Comparison of ENCODE assay signal across 23 mouse cellular contexts in the genomic region with DNA sequence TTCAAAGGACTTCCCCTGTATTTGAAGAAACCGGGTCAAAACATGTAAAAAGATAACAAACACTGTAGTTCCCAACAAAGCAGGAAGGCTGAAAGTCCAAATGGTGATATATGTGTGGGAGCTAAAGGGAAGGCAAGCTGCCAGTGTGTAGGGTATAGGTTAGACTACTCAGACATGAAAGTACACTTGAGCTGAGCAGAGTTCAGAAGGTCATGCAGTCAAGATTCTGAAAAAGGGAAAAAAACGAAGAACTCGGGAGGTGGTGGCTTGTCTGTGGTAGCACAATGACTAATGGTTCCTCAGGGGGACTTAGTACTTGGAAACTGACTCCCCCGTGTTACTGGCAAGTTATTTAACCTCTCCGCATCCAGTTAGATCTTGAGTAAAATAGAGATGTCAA.
DNase-seq lines count a peak whose midpoint lies in the region; ATAC-seq and TF ChIP-seq lines count a peak whose summit lies in the region.
"Had no signal": no experiment of that assay in that cellular context is flagged by ENCODE, and none has a peak within 500 bp of the region (broad histone marks: within the 10 kb centered on the region; RNA-seq: fewer than 3 reads in every experiment).

No protein-coding gene starts in this region.

- TF ChIP-seq RAD21 in CH12.LX (IDR thresholded peaks at IDR 0.05; ENCODE audit: low read depth, low read length), result no peak

- no peaks in the 10 kb centered on the region for H3K36me3 ChIP-seq in kidney, embryonic 16.5 days (ENCODE audit: insufficient read depth, low read length)
- no peaks in the 10 kb centered on the region for H3K36me3 ChIP-seq in CH12.LX (replicated peaks in 1 of 2; ENCODE audit: control insufficient read depth in 1 of 2, insufficient read depth in 1 of 2, low read length in 1 of 2)
- no peaks in the 10 kb centered on the region for H3K36me3 ChIP-seq in hindbrain, postnatal 0 days (ENCODE audit: insufficient read depth, low read length)
- H3K36me3 ChIP-seq: embryonic facial prominence, embryonic 13.5 days; heart, embryonic 10.5 days; hindbrain, embryonic 10.5 days; limb, embryonic 10.5 days had no signal

- no peak overlapping the region for H3K4me3 ChIP-seq in kidney, embryonic 16.5 days (ENCODE audit: low read length)
- H3K4me3 ChIP-seq in CH12.LX (replicated peaks in 1 of 3; ENCODE audit: low read depth in 2 of 3, low read length in 2 of 3, poor library complexity in 1 of 3), result no peak overlapping the region
- H3K4me3 ChIP-seq in hindbrain, postnatal 0 days (ENCODE audit: low read length), result no peak overlapping the region
- H3K4me3 ChIP-seq: embryonic facial prominence, embryonic 13.5 days; erythroblast, embryonic 14.5 days; forebrain, embryonic 13.5 days; heart, embryonic 10.5 days; hindbrain, embryonic 10.5 days; limb, embryonic 10.5 days had no signal

- TF ChIP-seq CTCF in CH12.LX (conservative IDR thresholded peaks at IDR 0.05 in 1 of 2, IDR thresholded peaks at IDR 0.05 in 1 of 2; ENCODE audit: low read depth in 2 of 2, low read length in 2 of 2), result no peak
- TF ChIP-seq CTCF in hindbrain, postnatal 0 days (IDR thresholded peaks at IDR 0.05; ENCODE audit: low read depth), result no peak

- H3K27ac ChIP-seq in kidney, embryonic 16.5 days (ENCODE audit: low read length), result no peak overlapping the region
- no peak overlapping the region for H3K27ac ChIP-seq in CH12.LX (ENCODE audit: insufficient read depth, low read depth)
- H3K27ac ChIP-seq in hindbrain, postnatal 0 days, result no peak overlapping the region
- H3K27ac ChIP-seq: embryonic facial prominence, embryonic 13.5 days; forebrain, embryonic 13.5 days; heart, embryonic 10.5 days; hindbrain, embryonic 10.5 days; limb, embryonic 10.5 days had no signal

- ATAC-seq in kidney, embryonic 16.5 days (ENCODE audit: low FRiP score, low TSS enrichment), result peak; percentile 81
- ATAC-seq in hindbrain, postnatal 0 days, result no peak
- ATAC-seq: activated CD4-positive, CD25-positive, alpha-beta regulatory T cell, adult 4 months; forebrain, embryonic 13.5 days; midbrain, embryonic 16.5 days had no signal

- no peak for TF ChIP-seq POLR2A in CH12.LX (IDR thresholded peaks at IDR 0.05; ENCODE audit: low read depth, low read length)

- H3K4me1 ChIP-seq in kidney, embryonic 16.5 days (ENCODE audit: insufficient read depth, low read length), result peaks cover 15% of the 10 kb centered on the region
- H3K4me1 ChIP-seq in CH12.LX (ENCODE audit: control insufficient read depth in 1 of 2, insufficient read depth in 2 of 2), result peaks cover 10 to 11% of the 10 kb centered on the region in 2 experiments; a peak in 2 of 4 replicates
- H3K4me1 ChIP-seq in hindbrain, postnatal 0 days (ENCODE audit: insufficient read depth, low read length), result no peaks in the 10 kb centered on the region
- H3K4me1 ChIP-seq: embryonic facial prominence, embryonic 13.5 days; forebrain, embryonic 13.5 days; heart, embryonic 10.5 days; hindbrain, embryonic 10.5 days; limb, embryonic 10.5 days had no signal

- dilution Hi-C loops in CH12.LX (cut with MboI; ENCODE audit: extremely low pct_ligation_motif_present, extremely low pct_unique_long_range_greater_than_20kb, low sequenced_read_pairs), result no loop called here

- H3K27me3 ChIP-seq in kidney, embryonic 16.5 days (ENCODE audit: insufficient read depth, low read length), result no peaks in the 10 kb centered on the region
- no peaks in the 10 kb centered on the region for H3K27me3 ChIP-seq in CH12.LX (replicated peaks)
- no peaks in the 10 kb centered on the region for H3K27me3 ChIP-seq in hindbrain, postnatal 0 days (ENCODE audit: insufficient read depth, low read length)
- H3K27me3 ChIP-seq: embryonic facial prominence, embryonic 13.5 days; forebrain, embryonic 13.5 days had no signal

- H3K9me3 ChIP-seq in kidney, embryonic 16.5 days (ENCODE audit: low read length), result no peaks in the 10 kb centered on the region
- H3K9me3 ChIP-seq in CH12.LX (replicated peaks; ENCODE audit: low read length), result no peaks in the 10 kb centered on the region
- H3K9me3 ChIP-seq in hindbrain, postnatal 0 days (ENCODE audit: low read length), result no peaks in the 10 kb centered on the region
- H3K9me3 ChIP-seq: embryonic facial prominence, embryonic 13.5 days; forebrain, embryonic 13.5 days; heart, embryonic 10.5 days; hindbrain, embryonic 10.5 days; limb, embryonic 10.5 days had no signal

- H3K9ac ChIP-seq in kidney, embryonic 16.5 days (replicated peaks; ENCODE audit: low read length), result no peak overlapping the region
- no peak overlapping the region for H3K9ac ChIP-seq in CH12.LX (ENCODE audit: insufficient read depth, low read depth)
- H3K9ac ChIP-seq in hindbrain, postnatal 0 days (replicated peaks; ENCODE audit: low read length), result no peak overlapping the region
- H3K9ac ChIP-seq: embryonic facial prominence, embryonic 13.5 days; forebrain, embryonic 13.5 days had no signal

- no peak for DNase-seq in kidney, adult 8-10 months
- DNase-seq in CH12.LX (ENCODE audit: extremely low read depth), result peak; percentile 42
- peak; percentile 22 for DNase-seq in embryo, embryonic 10.5 days (ENCODE audit: low spot score)
- DNase-seq in mesoderm, embryonic 11.5 days (ENCODE audit: low read depth, low spot score), result peak; percentile 47
- DNase-seq in ovary, adult 18-20 months (ENCODE audit: low spot score), result no peak
- DNase-seq in hindbrain, postnatal 0 days (ENCODE audit: low spot score), result no peak
- DNase-seq: adrenal gland, postnatal 10 days; cerebellum, adult 2 months; cerebellum, postnatal 36 days; kidney, adult 2 months; lung, postnatal 10 days; right cerebral cortex, adult 18-20 months; thymus, adult 2 months; thymus, postnatal 4 days had no signal

- peak; percentile 81 for TF ChIP-seq EP300 in CH12.LX (IDR thresholded peaks at IDR 0.05; ENCODE audit: low read length)

- 20% methylated on average over 5 of the region's 5 CpGs for WGBS in kidney, embryonic 16.5 days
- 72% methylated on average over 5 of the region's 5 CpGs for WGBS in hindbrain, postnatal 0 days

- no peak overlapping the region for H3K4me2 ChIP-seq in kidney, embryonic 16.5 days (replicated peaks; ENCODE audit: low read depth, low read length)
- H3K4me2 ChIP-seq in CH12.LX (ENCODE audit: insufficient read depth, low read depth, poor library complexity, severe bottlenecking), result peak overlapping the region; percentile 15; the same call in 1 of the 2 replicates
- no peak overlapping the region for H3K4me2 ChIP-seq in hindbrain, postnatal 0 days (ENCODE audit: low read depth, low read length)
- H3K4me2 ChIP-seq: embryonic facial prominence, embryonic 13.5 days; forebrain, embryonic 13.5 days had no signal

- in situ Hi-C loops in CH12.LX (cut with MboI; ENCODE audit: low pct_ligation_motif_present, low pct_unique_long_range_greater_than_20kb, low sequenced_read_pairs), result no loop called here

- H3K79me2 ChIP-seq in CH12.LX (replicated peaks; ENCODE audit: control insufficient read depth, extremely low read depth, insufficient read depth, poor library complexity, severe bottlenecking), result no peaks in the 10 kb centered on the region

TF ChIP-seq in CH12.LX, 34 proteins besides CTCF, POLR2A, EP300 and RAD21 (continues in another document):
- TF ChIP-seq MXI1 (IDR thresholded peaks at IDR 0.05; ENCODE audit: low read depth, low read length), result no peak
- peak; percentile 40; the same call in 1 of the 2 replicates for TF ChIP-seq MEF2A (IDR thresholded peaks at IDR 0.05; ENCODE audit: borderline replicate concordance, low read depth, low read length)
- no peak for TF ChIP-seq ETS1 (conservative IDR thresholded peaks at IDR 0.05; ENCODE audit: low read depth, low read length)
- no peak for TF ChIP-seq UBTF (IDR thresholded peaks at IDR 0.05; ENCODE audit: low read depth, low read length)
- no peak for TF ChIP-seq MYC (IDR thresholded peaks at IDR 0.05; ENCODE audit: low read depth, low read length)
- no peak for TF ChIP-seq MAFK (IDR thresholded peaks at IDR 0.05; ENCODE audit: insufficient replicate concordance, low read length)
- no peak for TF ChIP-seq USF2 (conservative IDR thresholded peaks at IDR 0.05; ENCODE audit: low read depth, low read length)
- no peak for TF ChIP-seq SMC3 (IDR thresholded peaks at IDR 0.05; ENCODE audit: low read depth, low read length)
- no peak for TF ChIP-seq ZC3H11A (IDR thresholded peaks at IDR 0.05; ENCODE audit: low read depth, low read length)
- no peak for TF ChIP-seq POLR2AphosphoS2 (IDR thresholded peaks at IDR 0.05; ENCODE audit: low read depth, low read length)
- TF ChIP-seq ZNF384 (IDR thresholded peaks at IDR 0.05; ENCODE audit: low read depth, low read length), result peak; percentile 84
- TF ChIP-seq E2F4 (IDR thresholded peaks at IDR 0.05; ENCODE audit: insufficient replicate concordance, low read depth, low read length), result no peak
- peak; percentile 53; the same call in 1 of the 2 replicates for TF ChIP-seq JUN (IDR thresholded peaks at IDR 0.05; ENCODE audit: insufficient read depth, low read depth, low read length)
- no peak for TF ChIP-seq NELFE (IDR thresholded peaks at IDR 0.05; ENCODE audit: low read depth, low read length)
- TF ChIP-seq SIN3A (IDR thresholded peaks at IDR 0.05; ENCODE audit: low read length), result no peak
- no peak for TF ChIP-seq MAZ (IDR thresholded peaks at IDR 0.05; ENCODE audit: low read depth, low read length)
- TF ChIP-seq ELF1 (IDR thresholded peaks at IDR 0.05; ENCODE audit: low read depth, low read length), result no peak
- TF ChIP-seq TBP (conservative IDR thresholded peaks at IDR 0.05; ENCODE audit: low read depth, low read length), result no peak
- TF ChIP-seq CHD2 (IDR thresholded peaks at IDR 0.05; ENCODE audit: low read length), result no peak
- TF ChIP-seq TCF12 (IDR thresholded peaks at IDR 0.05; ENCODE audit: low read depth, low read length), result peak; percentile 15; the same call in 1 of the 2 replicates
- no peak for TF ChIP-seq CHD1 (IDR thresholded peaks at IDR 0.05; ENCODE audit: low read depth, low read length)
- no peak for TF ChIP-seq KAT2A (IDR thresholded peaks at IDR 0.05; ENCODE audit: insufficient replicate concordance, low read length)
- peak; percentile 93 for TF ChIP-seq IRF4 (IDR thresholded peaks at IDR 0.05; ENCODE audit: low read depth, low read length)
- no peak for TF ChIP-seq PAX5 (IDR thresholded peaks at IDR 0.05; ENCODE audit: low read length)
- peak; percentile 48 for TF ChIP-seq BHLHE40 (IDR thresholded peaks at IDR 0.05; ENCODE audit: low read depth, low read length)
- no peak for TF ChIP-seq ZKSCAN1 (IDR thresholded peaks at IDR 0.05; ENCODE audit: borderline replicate concordance, low read depth, low read length)
- no peak for TF ChIP-seq ZMIZ1 (IDR thresholded peaks at IDR 0.05; ENCODE audit: low read depth, low read length)
- TF ChIP-seq NRF1 (IDR thresholded peaks at IDR 0.05; ENCODE audit: low read depth, low read length), result no peak
- TF ChIP-seq RCOR1 (conservative IDR thresholded peaks at IDR 0.05; ENCODE audit: low read depth, low read length), result no peak
- no peak for TF ChIP-seq MAX (IDR thresholded peaks at IDR 0.05; ENCODE audit: low read length)
- no peak for TF ChIP-seq GABPA (IDR thresholded peaks at IDR 0.05; ENCODE audit: insufficient replicate concordance, low read depth, low read length)

Comparison
In these comparisons a context has a peak if more than half of its experiments do, and no peak if none do; other contexts are left out.
1. DNase-seq: peak in CH12.LX (single experiment), embryo, embryonic 10.5 days (single experiment) and mesoderm, embryonic 11.5 days (single experiment); none in kidney, adult 8-10 months (0 of 2), ovary, adult 18-20 months (single experiment) and hindbrain, postnatal 0 days (single experiment).